Mouse (Mus musculus) kidney, postnatal 14 days (tissue): Measurements from ENCODE around the gene Pam.

ENCODE experiments used
- DNase-seq: peaks from one replicate; pipeline ENCODE4 v3.0.0; 2022; ENCODE audit warnings: mixed read lengths

The Pam gene

GRCm38 (mm10) chr1:98078735-98079134 lies 16.7 kb downstream of the Pam start:
- no peak for DNase-seq

- DNase-seq, result no peak
Observed at GRCm38 (mm10) chr1:98073826-98074225, 21.6 kb downstream of the Pam start.

- no peak for DNase-seq
Observed at GRCm38 (mm10) chr1:98073127-98073526, 22.3 kb downstream of the Pam start.

GRCm38 (mm10) chr1:98072045-98072444 lies 23.4 kb downstream of the Pam start:
- peak; percentile 18 for DNase-seq

GRCm38 (mm10) chr1:98071436-98071835 lies 24.0 kb downstream of the Pam start:
- no peak for DNase-seq

- no peak for DNase-seq
Observed at GRCm38 (mm10) chr1:98070743-98071325, 24.6 kb downstream of the Pam start.

- DNase-seq, result no peak
Observed at GRCm38 (mm10) chr1:98068177-98068576, 27.3 kb downstream of the Pam start.

- no peak for DNase-seq
Observed at GRCm38 (mm10) chr1:98062074-98062473, 33.4 kb downstream of the Pam start.

GRCm38 (mm10) chr1:98059401-98059800 lies 36.0 kb downstream of the Pam start:
- DNase-seq, result no peak

- peak; percentile 30 for DNase-seq
Observed at GRCm38 (mm10) chr1:98056996-98057945, 38.2 kb downstream of the Pam start.

GRCm38 (mm10) chr1:98056277-98056676 lies 39.2 kb downstream of the Pam start:
- peak; percentile 30 for DNase-seq

GRCm38 (mm10) chr1:98055591-98055990 lies 39.9 kb downstream of the Pam start:
- no peak for DNase-seq

- no peak for DNase-seq
Observed at GRCm38 (mm10) chr1:98053994-98054393, 41.5 kb downstream of the Pam start.

- no peak for DNase-seq
Observed at GRCm38 (mm10) chr1:98053447-98053846, 42.0 kb downstream of the Pam start.

- DNase-seq, result no peak
Observed at GRCm38 (mm10) chr1:98052775-98053174, 42.7 kb downstream of the Pam start.

GRCm38 (mm10) chr1:98051039-98051438 lies 44.4 kb downstream of the Pam start:
- DNase-seq, result no peak

GRCm38 (mm10) chr1:98049756-98050155 lies 45.7 kb downstream of the Pam start:
- no peak for DNase-seq

- no peak for DNase-seq
Observed at GRCm38 (mm10) chr1:98048218-98048801, 47.1 kb downstream of the Pam start.

GRCm38 (mm10) chr1:98047284-98048217 lies 47.9 kb downstream of the Pam start:
- DNase-seq, result no peak

- no peak for DNase-seq
Observed at GRCm38 (mm10) chr1:98042425-98042824, 53.0 kb downstream of the Pam start.

- no peak for DNase-seq
Observed at GRCm38 (mm10) chr1:98038252-98038651, 57.2 kb downstream of the Pam start.

- no peak for DNase-seq
Observed at GRCm38 (mm10) chr1:98035736-98036135, 59.7 kb downstream of the Pam start.

- DNase-seq, result no peak
Observed at GRCm38 (mm10) chr1:98031802-98032201, 63.6 kb downstream of the Pam start.
